Mouse (Mus musculus): ENCODE data around the gene Rufy2. TPM values are rescaled to one million over a fixed set of nuclear protein-coding genes. Genes with fewer than 3 reads are reported as not detected.

Gene Rufy2
- polyA plus RNA-seq (2015; fragmentation: Nextera tagmentation; extraction: Ambion mirVana): 15.0 and 17.4 TPM in 2 replicates

DNA sequence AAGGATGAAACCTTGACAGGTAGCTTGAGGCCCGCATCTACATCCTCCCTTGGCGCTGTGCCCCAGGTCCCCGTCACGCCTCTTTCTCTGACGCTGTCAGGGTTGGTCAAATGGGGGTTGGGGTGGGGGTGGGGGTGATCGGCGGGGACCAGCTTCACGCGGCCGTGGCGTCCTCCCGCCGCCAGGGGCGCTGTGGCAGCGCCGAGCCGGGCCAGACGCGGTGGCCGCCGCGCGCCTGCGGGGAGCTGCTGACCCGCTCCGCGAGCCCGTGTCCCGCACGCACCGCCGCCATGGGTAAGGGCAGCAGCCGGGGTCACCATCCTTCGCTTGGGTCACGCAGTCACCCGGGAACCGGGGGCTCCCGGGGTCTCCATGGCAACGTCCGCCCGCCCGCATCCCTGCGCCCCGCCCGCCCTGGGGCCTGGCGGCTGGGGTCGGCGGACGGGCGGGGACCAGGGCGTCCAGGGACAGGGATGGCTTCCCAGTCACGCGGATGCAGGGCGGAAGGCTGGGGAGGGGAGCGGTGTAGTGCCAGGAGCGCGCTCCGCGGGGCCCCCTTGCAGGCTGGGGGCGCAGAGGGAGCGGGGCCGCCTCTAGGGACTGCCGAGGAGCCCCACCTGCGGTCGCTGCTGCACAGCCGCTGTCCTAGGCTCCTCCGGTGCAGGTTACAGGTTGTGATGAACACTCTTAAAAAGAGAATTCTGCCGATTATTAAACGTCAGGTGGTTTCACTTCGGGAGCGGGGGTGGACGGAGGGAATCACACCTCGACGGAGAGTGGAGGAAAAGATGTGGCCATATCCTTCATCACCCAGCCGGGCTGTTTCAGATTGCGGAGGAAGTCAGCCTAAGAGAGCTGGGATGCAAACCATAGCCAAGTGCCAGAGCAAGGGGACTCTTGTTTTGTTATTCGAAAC, at the start of gene Rufy2:
TSS of gene Rufy2 (plus strand) at position 185 of the 916 bp plus-strand sequence.
- ATAC-seq (replicated peaks; ENCODE audit: insufficient number of reproducible peaks, insufficient read depth, low FRiP score, low read depth): peak; percentile 89
- Histone ChIP-seq H3K27ac (peak within 1 kb of the TSS; percentile 75), H3K9me3 (replicated peaks) (no peaks in the 10 kb centered on the region), H3K4me1 (replicated peaks) (peaks cover 15% of the 10 kb centered on the region), H3K36me3 (no peaks in the 10 kb centered on the region), H3K4me3 (peak within 1 kb of the TSS; percentile 96), H3K9ac (peak within 1 kb of the TSS; percentile 89), H3K4me2 (peak within 1 kb of the TSS; percentile 75), H3K27me3 (no peaks in the 10 kb centered on the region)
- under 1% methylated on average over 69 of the region's 77 CpGs for WGBS

GRCm38 (mm10) chr10:62932381-62932780, 47.6 kb upstream of the Rufy2 start:
- Histone ChIP-seq H3K4me2 (no peak overlapping the region), H3K27ac (no peak overlapping the region), H3K9ac (no peak overlapping the region), H3K9me3 (replicated peaks) (no peaks in the 10 kb centered on the region), H3K27me3 (no peaks in the 10 kb centered on the region), H3K4me1 (replicated peaks) (no peaks in the 10 kb centered on the region), H3K36me3 (peaks cover 34% of the 10 kb centered on the region), H3K4me3 (no peak overlapping the region)
- ATAC-seq (replicated peaks; ENCODE audit: insufficient number of reproducible peaks, insufficient read depth, low FRiP score, low read depth): no peak
- WGBS: 89% methylated on average over 1 of the region's 1 CpGs

GRCm38 (mm10) chr10:62944975-62945580, 34.9 kb upstream of the Rufy2 start:
- ATAC-seq (replicated peaks; ENCODE audit: insufficient number of reproducible peaks, insufficient read depth, low FRiP score, low read depth): no peak
- no peak overlapping the region for H3K4me2 ChIP-seq
- H3K27ac ChIP-seq: no peak overlapping the region
- no peaks in the 10 kb centered on the region for H3K9me3 ChIP-seq (replicated peaks)
- H3K4me1 ChIP-seq (replicated peaks): peaks cover 4% of the 10 kb centered on the region; the same call in 1 of the 2 replicates
- peaks cover 21% of the 10 kb centered on the region for H3K36me3 ChIP-seq
- H3K4me3 ChIP-seq: no peak overlapping the region
- 80% methylated on average over 10 of the region's 10 CpGs for whole genome bisulfite sequencing
- H3K27me3 ChIP-seq: no peaks in the 10 kb centered on the region
- H3K9ac ChIP-seq: no peak overlapping the region

DNA sequence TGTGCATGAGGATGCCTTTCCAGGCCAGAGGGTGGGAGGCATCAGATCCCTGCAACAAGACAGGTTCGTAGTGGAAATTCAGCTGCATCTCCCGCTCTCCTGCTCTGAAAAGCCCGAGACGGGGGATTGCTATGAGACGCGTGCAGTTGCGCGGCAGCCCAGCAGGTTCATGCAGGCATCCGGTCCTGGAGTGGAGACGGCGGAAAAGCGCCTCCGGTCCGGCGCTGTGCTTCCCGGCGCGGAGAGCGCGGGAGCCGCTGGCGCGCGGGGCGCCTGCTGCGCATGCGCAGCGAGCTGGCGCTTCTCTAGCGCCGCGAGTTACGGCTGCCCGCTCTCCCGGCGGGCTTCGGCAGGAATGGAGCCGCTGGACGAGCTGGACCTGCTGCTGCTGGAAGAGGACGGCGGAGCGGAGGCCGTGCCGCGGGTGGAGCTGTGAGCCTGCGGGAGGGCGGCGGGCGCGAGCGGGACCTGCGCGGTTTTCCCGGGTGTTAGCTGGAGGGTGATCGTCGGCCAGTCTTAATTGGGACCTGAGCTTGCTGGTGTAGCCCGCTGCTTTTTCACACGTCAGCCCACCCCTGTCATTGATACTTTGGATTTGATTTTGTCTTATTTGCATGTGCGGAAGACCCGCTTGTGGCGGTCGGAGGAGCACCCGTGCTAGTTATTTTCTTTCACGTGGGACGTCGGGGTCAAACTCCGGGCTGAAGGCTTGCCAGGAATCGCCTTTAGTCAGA, 33.1 kb upstream of the Rufy2 start, which contains the start of gene Dna2:
TSS of gene Dna2 (plus strand) at position 289 of the 734 bp plus-strand sequence.
- ATAC-seq (replicated peaks; ENCODE audit: insufficient number of reproducible peaks, insufficient read depth, low FRiP score, low read depth): peak; percentile 87
- peaks cover 24% of the 10 kb centered on the region for H3K36me3 ChIP-seq

DNA sequence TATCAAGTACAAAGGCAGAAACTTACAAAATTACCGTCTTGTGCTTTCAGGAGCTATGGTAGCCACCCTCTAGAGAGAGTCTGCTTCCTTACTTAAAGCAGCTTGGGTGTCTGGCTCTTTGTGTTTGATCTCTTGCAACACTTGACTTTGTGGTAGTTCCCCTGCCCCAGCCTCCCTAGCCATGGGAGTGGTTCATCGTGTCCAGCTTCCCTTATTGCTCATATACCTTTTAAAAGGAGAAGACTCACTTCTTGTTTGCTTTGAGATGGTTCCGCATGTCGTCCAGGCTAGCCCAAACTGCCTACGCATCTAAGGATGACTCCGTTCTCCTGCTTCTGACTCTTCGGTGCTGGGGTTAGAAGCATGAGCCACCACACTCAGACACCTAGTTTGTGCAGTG, 31.5 kb upstream of the Rufy2 start:
- 90% methylated on average over 7 of the region's 7 CpGs for WGBS
- no peak overlapping the region for H3K4me3 ChIP-seq
- peaks cover 4% of the 10 kb centered on the region; the same call in 1 of the 2 replicates for H3K4me1 ChIP-seq (replicated peaks)
- peaks cover 19% of the 10 kb centered on the region; the same call in 1 of the 2 replicates for H3K36me3 ChIP-seq
- H3K27ac ChIP-seq: no peak overlapping the region
- H3K4me2 ChIP-seq: no peak overlapping the region
- no peaks in the 10 kb centered on the region for H3K27me3 ChIP-seq
- no peak overlapping the region for H3K9ac ChIP-seq
- no peak for ATAC-seq (replicated peaks; ENCODE audit: insufficient number of reproducible peaks, insufficient read depth, low FRiP score, low read depth)
- no peaks in the 10 kb centered on the region for H3K9me3 ChIP-seq (replicated peaks)

More for the DNA sequence above, 33.1 kb upstream of the Rufy2 start, which contains the start of gene Dna2:
- Histone ChIP-seq H3K4me3 (peak within 1 kb of the TSS; percentile 65), H3K4me1 (replicated peaks) (peaks cover 4% of the 10 kb centered on the region; the same call in 1 of the 2 replicates), H3K27me3 (no peaks in the 10 kb centered on the region), H3K9me3 (replicated peaks) (no peaks in the 10 kb centered on the region), H3K9ac (peak within 1 kb of the TSS; percentile 73), H3K27ac (peak within 1 kb of the TSS; percentile 83), H3K4me2 (peak within 1 kb of the TSS; percentile 79)
- under 1% methylated on average over 68 of the region's 68 CpGs for WGBS

- ATAC-seq (replicated peaks; ENCODE audit: insufficient number of reproducible peaks, insufficient read depth, low FRiP score, low read depth): no peak
- peaks cover 79% of the 10 kb centered on the region for H3K36me3 ChIP-seq
- H3K27me3 ChIP-seq: no peaks in the 10 kb centered on the region
- 89% methylated on average over 7 of the region's 7 CpGs for WGBS
- H3K9ac ChIP-seq: no peak overlapping the region
- H3K4me3 ChIP-seq: no peak overlapping the region
- H3K9me3 ChIP-seq (replicated peaks): no peaks in the 10 kb centered on the region
- no peak overlapping the region for H3K27ac ChIP-seq
- no peaks in the 10 kb centered on the region for H3K4me1 ChIP-seq (replicated peaks)
- H3K4me2 ChIP-seq: no peak overlapping the region
Observed at GRCm38 (mm10) chr10:62963956-62964355, 16.1 kb upstream of the Rufy2 start.

DNA sequence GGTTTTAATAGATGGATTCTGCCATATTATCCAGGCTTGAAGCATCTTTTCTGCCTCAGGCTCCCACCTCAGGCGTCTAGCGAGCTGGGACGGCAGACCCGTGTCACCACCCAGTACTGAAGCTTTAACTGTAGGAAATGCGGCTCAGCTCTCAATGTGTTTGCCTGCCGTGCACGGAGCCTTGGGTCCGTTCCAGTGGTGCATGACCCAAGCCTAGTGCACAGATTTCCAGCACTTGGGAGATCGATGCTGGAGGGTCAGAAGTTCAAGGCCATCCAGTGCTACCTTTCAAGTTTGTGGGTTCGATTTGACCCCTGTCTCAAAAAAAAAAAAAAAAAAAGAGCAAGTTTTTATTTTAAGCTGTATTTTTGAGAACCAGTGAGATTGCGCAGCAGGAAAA, 14.2 kb upstream of the Rufy2 start:
- Histone ChIP-seq H3K4me1 (replicated peaks) (no peaks in the 10 kb centered on the region), H3K9ac (no peak overlapping the region), H3K27ac (no peak overlapping the region), H3K4me2 (no peak overlapping the region), H3K9me3 (replicated peaks) (no peaks in the 10 kb centered on the region), H3K27me3 (no peaks in the 10 kb centered on the region), H3K36me3 (peaks cover 77% of the 10 kb centered on the region), H3K4me3 (no peak overlapping the region)
- 90% methylated on average over 11 of the region's 11 CpGs for WGBS
- ATAC-seq (replicated peaks; ENCODE audit: insufficient number of reproducible peaks, insufficient read depth, low FRiP score, low read depth): no peak

DNA sequence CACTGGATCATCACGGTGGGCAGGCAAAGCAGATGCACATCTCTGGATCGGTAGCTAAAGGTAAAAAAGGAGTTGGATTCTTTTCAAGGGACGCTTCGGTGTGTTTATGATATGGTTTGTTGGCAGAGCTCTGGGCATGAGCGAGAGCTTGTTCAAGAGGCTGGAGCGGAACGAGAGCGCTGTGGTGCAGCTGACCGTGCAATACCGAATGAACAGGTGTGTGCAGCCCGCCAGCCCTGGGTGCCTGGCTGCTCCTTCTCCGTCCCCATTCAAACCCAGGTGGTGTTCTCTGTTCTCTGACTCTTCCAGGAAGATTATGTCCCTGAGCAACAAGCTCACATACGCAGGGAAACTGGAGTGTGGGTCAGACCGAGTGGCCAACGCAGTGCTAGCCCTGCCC, 13.7 kb upstream of the Rufy2 start:
- H3K9ac ChIP-seq: no peak overlapping the region
- H3K36me3 ChIP-seq: peaks cover 72% of the 10 kb centered on the region
- H3K4me2 ChIP-seq: no peak overlapping the region
- no peaks in the 10 kb centered on the region for H3K27me3 ChIP-seq
- no peaks in the 10 kb centered on the region for H3K9me3 ChIP-seq (replicated peaks)
- ATAC-seq (replicated peaks; ENCODE audit: insufficient number of reproducible peaks, insufficient read depth, low FRiP score, low read depth): no peak
- WGBS: 92% methylated on average over 15 of the region's 15 CpGs
- H3K4me1 ChIP-seq (replicated peaks): no peaks in the 10 kb centered on the region
- H3K27ac ChIP-seq: no peak overlapping the region
- no peak overlapping the region for H3K4me3 ChIP-seq

- ATAC-seq (replicated peaks; ENCODE audit: insufficient number of reproducible peaks, insufficient read depth, low FRiP score, low read depth): no peak
Observed at GRCm38 (mm10) chr10:62971821-62972220, 8.2 kb upstream of the Rufy2 start.

DNA sequence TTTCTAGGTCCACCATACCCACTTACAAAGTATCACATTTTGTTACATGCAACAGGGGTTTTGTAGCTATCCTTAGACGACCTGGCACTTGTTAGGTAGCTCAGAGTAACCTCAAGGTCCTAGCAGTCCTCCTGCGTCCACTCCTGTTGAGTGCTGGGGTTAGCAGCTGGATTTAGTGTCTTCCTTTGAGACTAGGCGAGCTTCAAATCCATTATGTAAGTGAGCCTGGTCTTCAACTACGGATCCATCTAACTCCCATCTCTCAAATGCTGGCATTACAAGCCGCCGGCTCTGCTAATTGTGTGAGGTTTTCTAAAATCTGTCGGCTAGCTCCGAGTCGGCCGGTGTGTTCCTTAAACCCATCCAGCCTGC, 370 bp upstream of the Rufy2 start:
- ATAC-seq (replicated peaks; ENCODE audit: insufficient number of reproducible peaks, insufficient read depth, low FRiP score, low read depth): no peak
- H3K27ac ChIP-seq: no peak overlapping the region
- H3K9ac ChIP-seq: peak overlapping the region; percentile 89
- H3K4me3 ChIP-seq: peak overlapping the region; percentile 96
- peak overlapping the region; percentile 75 for H3K4me2 ChIP-seq
- H3K27me3 ChIP-seq: no peaks in the 10 kb centered on the region
- H3K4me1 ChIP-seq (replicated peaks): peaks cover 13% of the 10 kb centered on the region
- H3K36me3 ChIP-seq: no peaks in the 10 kb centered on the region
- 12% methylated on average over 10 of the region's 10 CpGs for WGBS
- no peaks in the 10 kb centered on the region for H3K9me3 ChIP-seq (replicated peaks)

More at GRCm38 (mm10) chr10:62971821-62972220, 8.2 kb upstream of the Rufy2 start:
- Histone ChIP-seq H3K27ac (no peak overlapping the region), H3K4me2 (no peak overlapping the region), H3K4me1 (replicated peaks) (no peaks in the 10 kb centered on the region), H3K4me3 (no peak overlapping the region), H3K9ac (no peak overlapping the region), H3K9me3 (replicated peaks) (no peaks in the 10 kb centered on the region), H3K27me3 (no peaks in the 10 kb centered on the region), H3K36me3 (peaks cover 28% of the 10 kb centered on the region; the same call in 1 of the 2 replicates)
- 79% methylated on average over 16 of the region's 16 CpGs for WGBS

DNA sequence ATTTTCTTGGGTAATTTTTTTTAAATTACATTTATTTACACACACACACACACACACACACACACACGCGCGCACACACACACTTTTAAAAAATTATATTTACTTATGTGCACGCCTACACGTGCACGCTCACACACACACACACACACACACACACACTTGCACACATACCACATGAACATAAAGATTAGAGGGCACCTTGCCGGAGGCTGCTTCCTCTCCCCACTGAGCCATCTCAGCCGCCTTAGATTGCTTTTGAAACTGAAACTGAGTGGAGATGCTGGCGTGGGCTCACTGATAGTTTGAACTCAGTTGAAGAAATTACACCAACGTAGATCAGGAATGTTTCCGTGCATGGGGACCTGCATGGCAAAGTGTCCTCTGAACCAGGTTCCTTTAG, 4.0 kb downstream of the Rufy2 start:
- H3K4me1 ChIP-seq (replicated peaks): peaks cover 15% of the 10 kb centered on the region
- WGBS: 82% methylated on average over 11 of the region's 11 CpGs
- H3K9ac ChIP-seq: no peak overlapping the region
- H3K27me3 ChIP-seq: no peaks in the 10 kb centered on the region
- peak overlapping the region; percentile 67 for H3K27ac ChIP-seq
- H3K9me3 ChIP-seq (replicated peaks): no peaks in the 10 kb centered on the region
- peaks cover 3% of the 10 kb centered on the region; the same call in 1 of the 2 replicates for H3K36me3 ChIP-seq
- H3K4me3 ChIP-seq: no peak overlapping the region
- H3K4me2 ChIP-seq: 0 out of 2 replicates have a peak overlapping the region, but pooled peaks have one; percentile 11
- ATAC-seq (replicated peaks; ENCODE audit: insufficient number of reproducible peaks, insufficient read depth, low FRiP score, low read depth): no peak

Measured in heart, embryonic 15.5 days (tissue).